Mouse (Mus musculus): ENCODE results near the gene Dscaml1. TPM values are rescaled to one million over a fixed set of nuclear protein-coding genes. Genes with fewer than 3 reads are reported as not detected.

Gene Dscaml1
- polyA plus RNA-seq, 1 experiment = 32.4 TPM

- H3K4me1 ChIP-seq (ENCODE audit: control insufficient read depth, insufficient read depth, low read length) = peaks cover 4% of the 10 kb centered on the region
- no peak overlapping the region for H3K4me3 ChIP-seq (ENCODE audit: control insufficient read depth, low read depth, low read length)
- H3K27me3 ChIP-seq (ENCODE audit: control insufficient read depth, insufficient read depth, low read length) = peaks cover 7% of the 10 kb centered on the region
- H3K36me3 ChIP-seq (ENCODE audit: control insufficient read depth, insufficient read depth, low read length) = no peaks in the 10 kb centered on the region
- TF ChIP-seq CTCF (IDR thresholded peaks at IDR 0.05; ENCODE audit: control insufficient read depth, insufficient read depth, insufficient replicate concordance, low read depth, low read length) (no peak), POLR2A (IDR thresholded peaks at IDR 0.05; ENCODE audit: control insufficient read depth, low read depth, low read length) (no peak)
- no peak overlapping the region for H3K27ac ChIP-seq (ENCODE audit: control insufficient read depth, insufficient read depth, low read depth, low read length)
Observed at GRCm38 (mm10) chr9:45432639-45433038, 6.2 kb downstream of the Dscaml1 start.

- H3K27me3 ChIP-seq (ENCODE audit: control insufficient read depth, insufficient read depth, low read length) = peaks cover 7% of the 10 kb centered on the region
- H3K36me3 ChIP-seq (ENCODE audit: control insufficient read depth, insufficient read depth, low read length) = no peaks in the 10 kb centered on the region
- H3K27ac ChIP-seq (ENCODE audit: control insufficient read depth, insufficient read depth, low read depth, low read length) = no peak overlapping the region
- no peak for TF ChIP-seq CTCF (IDR thresholded peaks at IDR 0.05; ENCODE audit: control insufficient read depth, insufficient read depth, insufficient replicate concordance, low read depth, low read length)
- no peak overlapping the region for H3K4me3 ChIP-seq (ENCODE audit: control insufficient read depth, low read depth, low read length)
- H3K4me1 ChIP-seq (ENCODE audit: control insufficient read depth, insufficient read depth, low read length) = peaks cover 4% of the 10 kb centered on the region
Observed at GRCm38 (mm10) chr9:45433119-45433518, 6.7 kb downstream of the Dscaml1 start.

- H3K36me3 ChIP-seq (ENCODE audit: control insufficient read depth, insufficient read depth, low read length) = no peaks in the 10 kb centered on the region
- TF ChIP-seq POLR2A (IDR thresholded peaks at IDR 0.05; ENCODE audit: control insufficient read depth, low read depth, low read length) (no peak), CTCF (IDR thresholded peaks at IDR 0.05; ENCODE audit: control insufficient read depth, insufficient read depth, insufficient replicate concordance, low read depth, low read length) (no peak)
- peaks cover 7% of the 10 kb centered on the region for H3K27me3 ChIP-seq (ENCODE audit: control insufficient read depth, insufficient read depth, low read length)
- no peak overlapping the region for H3K27ac ChIP-seq (ENCODE audit: control insufficient read depth, insufficient read depth, low read depth, low read length)
- peaks cover 4% of the 10 kb centered on the region for H3K4me1 ChIP-seq (ENCODE audit: control insufficient read depth, insufficient read depth, low read length)
- H3K4me3 ChIP-seq (ENCODE audit: control insufficient read depth, low read depth, low read length) = no peak overlapping the region
Observed at GRCm38 (mm10) chr9:45434171-45434570, 7.7 kb downstream of the Dscaml1 start.

GRCm38 (mm10) chr9:45439025-45439424, 12.6 kb downstream of the Dscaml1 start:
- no peak for TF ChIP-seq POLR2A (IDR thresholded peaks at IDR 0.05; ENCODE audit: control insufficient read depth, low read depth, low read length)
- TF ChIP-seq CTCF (IDR thresholded peaks at IDR 0.05; ENCODE audit: control insufficient read depth, insufficient read depth, insufficient replicate concordance, low read depth, low read length) = no peak
- Histone ChIP-seq H3K4me3 (ENCODE audit: control insufficient read depth, low read depth, low read length) (no peak overlapping the region), H3K27me3 (ENCODE audit: control insufficient read depth, insufficient read depth, low read length) (no peaks in the 10 kb centered on the region), H3K27ac (ENCODE audit: control insufficient read depth, insufficient read depth, low read depth, low read length) (no peak overlapping the region), H3K4me1 (ENCODE audit: control insufficient read depth, insufficient read depth, low read length) (no peaks in the 10 kb centered on the region), H3K36me3 (ENCODE audit: control insufficient read depth, insufficient read depth, low read length) (no peaks in the 10 kb centered on the region)

GRCm38 (mm10) chr9:45440083-45440784, 13.8 kb downstream of the Dscaml1 start:
- no peak for TF ChIP-seq POLR2A (IDR thresholded peaks at IDR 0.05; ENCODE audit: control insufficient read depth, low read depth, low read length)
- no peak for TF ChIP-seq CTCF (IDR thresholded peaks at IDR 0.05; ENCODE audit: control insufficient read depth, insufficient read depth, insufficient replicate concordance, low read depth, low read length)
- Histone ChIP-seq H3K27me3 (ENCODE audit: control insufficient read depth, insufficient read depth, low read length) (no peaks in the 10 kb centered on the region), H3K4me1 (ENCODE audit: control insufficient read depth, insufficient read depth, low read length) (no peaks in the 10 kb centered on the region)

GRCm38 (mm10) chr9:45444251-45444798, 17.9 kb downstream of the Dscaml1 start:
- no peak for TF ChIP-seq POLR2A (IDR thresholded peaks at IDR 0.05; ENCODE audit: control insufficient read depth, low read depth, low read length)
- TF ChIP-seq CTCF (IDR thresholded peaks at IDR 0.05; ENCODE audit: control insufficient read depth, insufficient read depth, insufficient replicate concordance, low read depth, low read length) = no peak
- H3K27me3 ChIP-seq (ENCODE audit: control insufficient read depth, insufficient read depth, low read length) = no peaks in the 10 kb centered on the region
- no peaks in the 10 kb centered on the region for H3K4me1 ChIP-seq (ENCODE audit: control insufficient read depth, insufficient read depth, low read length)
- H3K27ac ChIP-seq (ENCODE audit: control insufficient read depth, insufficient read depth, low read depth, low read length) = no peak overlapping the region
- no peak overlapping the region for H3K4me3 ChIP-seq (ENCODE audit: control insufficient read depth, low read depth, low read length)
- H3K36me3 ChIP-seq (ENCODE audit: control insufficient read depth, insufficient read depth, low read length) = no peaks in the 10 kb centered on the region

More at GRCm38 (mm10) chr9:45440083-45440784, 13.8 kb downstream of the Dscaml1 start:
- H3K27ac ChIP-seq (ENCODE audit: control insufficient read depth, insufficient read depth, low read depth, low read length) = no peak overlapping the region
- H3K4me3 ChIP-seq (ENCODE audit: control insufficient read depth, low read depth, low read length) = no peak overlapping the region
- no peaks in the 10 kb centered on the region for H3K36me3 ChIP-seq (ENCODE audit: control insufficient read depth, insufficient read depth, low read length)

GRCm38 (mm10) chr9:45449658-45450057, 23.2 kb downstream of the Dscaml1 start:
- no peak overlapping the region for H3K4me3 ChIP-seq (ENCODE audit: control insufficient read depth, low read depth, low read length)

More at GRCm38 (mm10) chr9:45449658-45450057, 23.2 kb downstream of the Dscaml1 start:
- no peaks in the 10 kb centered on the region for H3K36me3 ChIP-seq (ENCODE audit: control insufficient read depth, insufficient read depth, low read length)
- TF ChIP-seq CTCF (IDR thresholded peaks at IDR 0.05; ENCODE audit: control insufficient read depth, insufficient read depth, insufficient replicate concordance, low read depth, low read length) (no peak), POLR2A (IDR thresholded peaks at IDR 0.05; ENCODE audit: control insufficient read depth, low read depth, low read length) (no peak)
- H3K27ac ChIP-seq (ENCODE audit: control insufficient read depth, insufficient read depth, low read depth, low read length) = no peak overlapping the region
- H3K27me3 ChIP-seq (ENCODE audit: control insufficient read depth, insufficient read depth, low read length) = no peaks in the 10 kb centered on the region
- H3K4me1 ChIP-seq (ENCODE audit: control insufficient read depth, insufficient read depth, low read length) = no peaks in the 10 kb centered on the region
